24 mouse cellular contexts compared by ENCODE assay signal in the genomic region with DNA sequence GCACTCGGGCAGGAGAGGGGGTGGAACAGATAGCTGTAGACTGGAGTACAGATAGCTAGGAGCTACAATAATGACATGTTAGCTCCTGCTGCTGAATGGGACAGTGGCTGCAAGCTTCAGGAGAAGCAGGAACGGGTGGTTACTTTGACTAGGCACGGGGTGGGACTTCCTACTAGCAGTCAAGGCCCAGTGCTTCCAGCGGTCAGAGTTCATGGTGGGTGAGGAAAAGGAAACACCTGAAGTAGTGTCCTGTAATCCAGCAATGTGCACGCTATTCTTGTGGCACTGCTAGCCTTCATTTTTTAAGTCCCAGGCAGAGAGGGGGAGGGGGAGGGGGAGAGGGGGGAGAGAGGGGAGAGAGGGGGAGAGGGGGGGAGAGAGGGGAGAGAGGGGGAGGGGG.
A peak's percentile ranks its signal among the peaks of the same experiment; 100 is the strongest.
DNase-seq lines count a peak whose midpoint lies in the region; ATAC-seq lines count a peak whose summit lies in the region.
"Had no signal": no experiment of that assay in that cellular context is flagged by ENCODE, and none has a peak within 500 bp of the region (broad histone marks: within the 10 kb centered on the region; RNA-seq: fewer than 3 reads in every experiment).

No protein-coding gene starts in this region.

- peak; percentile 21 for DNase-seq in limb, embryonic 11.5 days (ENCODE audit: low spot score)
- no peak for DNase-seq in limb, embryonic 10.5 days (ENCODE audit: low spot score)
- DNase-seq in kidney, adult 8-10 months, result peak; percentile 3 to 5
- peak; percentile 41 to 47 for DNase-seq in kidney, postnatal 36 days
- DNase-seq in left cerebral cortex, postnatal 25 days (ENCODE audit: low spot score in 2 of 2), result no peak
- no peak for DNase-seq in spleen, postnatal 4 days (ENCODE audit: low spot score in 2 of 2)
- no peak for DNase-seq in spleen, postnatal 14 days (ENCODE audit: low spot score in 2 of 2)
- DNase-seq: adrenal gland, postnatal 25 days; cerebellum, adult 11-12 months; cerebellum, adult 9-11 months; forebrain, postnatal 0 days; heart, adult 2 months; lung, embryonic 14.5 days; right cerebral cortex, postnatal 14 days had no signal

- 72% methylated on average over 5 of the region's 5 CpGs for WGBS in limb, embryonic 11.5 days
- WGBS in limb, embryonic 10.5 days, result 67% methylated on average over 5 of the region's 5 CpGs
- 33% methylated on average over 5 of the region's 5 CpGs for WGBS in kidney, embryonic 16.5 days

- intact Hi-C loops in left cerebral cortex, postnatal 25 days (cut with DNase I), result no loop called here

- no peak for ATAC-seq in limb, embryonic 11.5 days (ENCODE audit: insufficient number of reproducible peaks, low FRiP score, low TSS enrichment, low read depth)
- ATAC-seq in kidney, embryonic 16.5 days (ENCODE audit: low FRiP score, low TSS enrichment), result peak; percentile 76; the same call in 1 of the 2 replicates
- ATAC-seq: CD4-positive, CD25-positive, alpha-beta regulatory T cell, adult 4 months; forebrain, postnatal 0 days; intestine, postnatal 0 days had no signal

- no peak overlapping the region for H3K27ac ChIP-seq in limb, embryonic 11.5 days (replicated peaks; ENCODE audit: low read depth, low read length)
- no peak overlapping the region for H3K27ac ChIP-seq in limb, embryonic 10.5 days
- H3K27ac ChIP-seq in kidney, embryonic 16.5 days (ENCODE audit: low read length), result no peak overlapping the region
- H3K27ac ChIP-seq: embryonic facial prominence, embryonic 15.5 days; forebrain, embryonic 12.5 days; heart, adult 2 months; hindbrain, embryonic 14.5 days; limb, embryonic 12.5 days; liver, embryonic 15.5 days; midbrain, embryonic 12.5 days had no signal

- no peak overlapping the region for H3K9ac ChIP-seq in limb, embryonic 11.5 days (ENCODE audit: low read length)
- H3K9ac ChIP-seq in kidney, embryonic 16.5 days (replicated peaks; ENCODE audit: low read length), result no peak overlapping the region
- H3K9ac ChIP-seq: embryonic facial prominence, embryonic 15.5 days; forebrain, embryonic 12.5 days; forebrain, postnatal 0 days; heart, embryonic 12.5 days; hindbrain, embryonic 14.5 days; limb, embryonic 12.5 days; liver, embryonic 15.5 days; lung, embryonic 14.5 days; midbrain, embryonic 12.5 days had no signal

- no peaks in the 10 kb centered on the region for H3K27me3 ChIP-seq in limb, embryonic 11.5 days (ENCODE audit: control insufficient read depth, insufficient read depth, low read length)
- no peaks in the 10 kb centered on the region for H3K27me3 ChIP-seq in limb, embryonic 10.5 days (ENCODE audit: low read depth, poor library complexity, severe bottlenecking)
- H3K27me3 ChIP-seq in kidney, embryonic 16.5 days (ENCODE audit: insufficient read depth, low read length), result no peaks in the 10 kb centered on the region
- H3K27me3 ChIP-seq: embryonic facial prominence, embryonic 15.5 days; forebrain, embryonic 12.5 days; heart, embryonic 12.5 days; limb, embryonic 12.5 days; liver, embryonic 15.5 days; midbrain, embryonic 12.5 days had no signal

- H3K4me2 ChIP-seq in limb, embryonic 11.5 days (ENCODE audit: low read depth, severe bottlenecking), result no peak overlapping the region
- no peak overlapping the region for H3K4me2 ChIP-seq in kidney, embryonic 16.5 days (replicated peaks; ENCODE audit: low read depth, low read length)
- H3K4me2 ChIP-seq: embryonic facial prominence, embryonic 15.5 days; forebrain, embryonic 12.5 days; heart, embryonic 12.5 days; hindbrain, embryonic 14.5 days; limb, embryonic 12.5 days; liver, embryonic 15.5 days; lung, embryonic 14.5 days; midbrain, embryonic 12.5 days had no signal

- no peak overlapping the region for H3K4me3 ChIP-seq in limb, embryonic 11.5 days (ENCODE audit: low read depth, low read length)
- no peak overlapping the region for H3K4me3 ChIP-seq in limb, embryonic 10.5 days
- no peak overlapping the region for H3K4me3 ChIP-seq in kidney, embryonic 16.5 days (ENCODE audit: low read length)
- H3K4me3 ChIP-seq: embryonic facial prominence, embryonic 15.5 days; forebrain, embryonic 12.5 days; heart, adult 2 months; heart, embryonic 12.5 days; limb, embryonic 12.5 days; liver, embryonic 15.5 days; midbrain, embryonic 12.5 days had no signal

- H3K4me1 ChIP-seq in limb, embryonic 11.5 days (ENCODE audit: control insufficient read depth, insufficient read depth, low read length), result no peaks in the 10 kb centered on the region
- peaks cover 5% of the 10 kb centered on the region; the same call in 1 of the 2 replicates for H3K4me1 ChIP-seq in limb, embryonic 10.5 days
- H3K4me1 ChIP-seq in kidney, embryonic 16.5 days (ENCODE audit: insufficient read depth, low read length), result no peaks in the 10 kb centered on the region
- H3K4me1 ChIP-seq: embryonic facial prominence, embryonic 15.5 days; forebrain, embryonic 12.5 days; heart, embryonic 12.5 days; limb, embryonic 12.5 days; liver, embryonic 15.5 days; midbrain, embryonic 12.5 days had no signal

- H3K36me3 ChIP-seq in limb, embryonic 11.5 days (ENCODE audit: control insufficient read depth, insufficient read depth, low read length), result no peaks in the 10 kb centered on the region
- H3K36me3 ChIP-seq in limb, embryonic 10.5 days, result no peaks in the 10 kb centered on the region
- no peaks in the 10 kb centered on the region for H3K36me3 ChIP-seq in kidney, embryonic 16.5 days (ENCODE audit: insufficient read depth, low read length)
- H3K36me3 ChIP-seq: embryonic facial prominence, embryonic 15.5 days; forebrain, embryonic 12.5 days; heart, embryonic 12.5 days; limb, embryonic 12.5 days; liver, embryonic 15.5 days; midbrain, embryonic 12.5 days had no signal

- no peaks in the 10 kb centered on the region for H3K9me3 ChIP-seq in limb, embryonic 11.5 days (ENCODE audit: control insufficient read depth, low read length)
- no peaks in the 10 kb centered on the region for H3K9me3 ChIP-seq in limb, embryonic 10.5 days (replicated peaks)
- no peaks in the 10 kb centered on the region for H3K9me3 ChIP-seq in kidney, embryonic 16.5 days (ENCODE audit: low read length)
- H3K9me3 ChIP-seq: embryonic facial prominence, embryonic 15.5 days; forebrain, embryonic 12.5 days; heart, embryonic 12.5 days; limb, embryonic 12.5 days; liver, embryonic 15.5 days; midbrain, embryonic 12.5 days had no signal

Comparison
In these comparisons a context has a peak if more than half of its experiments do, and no peak if none do; other contexts are left out.
1. DNase-seq: peak in limb, embryonic 11.5 days (single experiment), kidney, adult 8-10 months (2 of 2) and kidney, postnatal 36 days (2 of 2); none in limb, embryonic 10.5 days (single experiment), left cerebral cortex, postnatal 25 days (0 of 2), spleen, postnatal 4 days (0 of 2) and spleen, postnatal 14 days (0 of 2).